Mouse (Mus musculus): ENCODE data around the gene Thra. TPM values are rescaled to one million over a fixed set of nuclear protein-coding genes. Genes with fewer than 3 reads are reported as not detected.

Gene Thra
- total and polyA plus RNA-seq, 3 experiments, result 1.1 to 3.9 (median 3.8) TPM

DNA sequence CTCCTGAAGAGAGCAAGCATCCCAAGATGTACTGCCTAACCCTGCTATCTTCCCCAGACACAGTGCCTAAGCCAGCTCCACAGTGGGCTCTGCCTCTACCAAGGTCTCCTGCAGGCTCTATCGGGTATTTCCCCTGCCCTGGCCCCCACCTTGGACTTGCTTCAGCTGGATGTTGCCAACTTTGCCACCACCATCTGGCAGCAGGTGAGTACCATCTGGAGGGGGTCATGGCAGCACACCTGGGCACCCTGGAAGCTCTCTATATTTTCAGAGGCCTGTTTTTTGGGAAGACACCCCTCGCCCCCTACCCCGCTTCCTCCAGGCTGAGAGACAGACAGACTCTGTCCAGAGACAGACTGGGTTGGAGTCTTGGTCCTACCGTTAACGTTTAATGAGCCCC lies 38.1 kb upstream of the Thra start:
- in situ Hi-C loops (cut with MboI; ENCODE audit: low pct_ligation_motif_present, low pct_unique_long_range_greater_than_20kb, low sequenced_read_pairs), result no loop called here
- peaks cover 32 to 49% of the 10 kb centered on the region in 2 experiments for H3K36me3 ChIP-seq (replicated peaks in 1 of 2; ENCODE audit: control insufficient read depth in 1 of 2, insufficient read depth in 1 of 2, low read length in 1 of 2)
- H3K4me3 ChIP-seq (replicated peaks in 1 of 3; ENCODE audit: low read depth in 2 of 3, low read length in 2 of 3, poor library complexity in 1 of 3), result no peak overlapping the region
- no peaks in the 10 kb centered on the region for H3K9me3 ChIP-seq (replicated peaks; ENCODE audit: low read length)
- H3K9ac ChIP-seq (ENCODE audit: insufficient read depth, low read depth), result no peak overlapping the region
- no peak for DNase-seq (ENCODE audit: extremely low read depth)
- H3K27me3 ChIP-seq (replicated peaks), result no peaks in the 10 kb centered on the region
- dilution Hi-C loops (cut with MboI; ENCODE audit: extremely low pct_ligation_motif_present, extremely low pct_unique_long_range_greater_than_20kb, low sequenced_read_pairs), result no loop called here
- TF ChIP-seq GABPA (IDR thresholded peaks at IDR 0.05; ENCODE audit: insufficient replicate concordance, low read depth, low read length) (no peak), JUN (IDR thresholded peaks at IDR 0.05; ENCODE audit: insufficient read depth, low read depth, low read length) (no peak), MEF2A (IDR thresholded peaks at IDR 0.05; ENCODE audit: borderline replicate concordance, low read depth, low read length) (no peak), ZNF384 (IDR thresholded peaks at IDR 0.05; ENCODE audit: low read depth, low read length) (no peak), NRF1 (IDR thresholded peaks at IDR 0.05; ENCODE audit: low read depth, low read length) (no peak), E2F4 (IDR thresholded peaks at IDR 0.05; ENCODE audit: insufficient replicate concordance, low read depth, low read length) (no peak), ZKSCAN1 (IDR thresholded peaks at IDR 0.05; ENCODE audit: borderline replicate concordance, low read depth, low read length) (no peak), ETS1 (conservative IDR thresholded peaks at IDR 0.05; ENCODE audit: low read depth, low read length) (no peak), POLR2AphosphoS2 (IDR thresholded peaks at IDR 0.05; ENCODE audit: low read depth, low read length) (no peak), SMC3 (IDR thresholded peaks at IDR 0.05; ENCODE audit: low read depth, low read length) (no peak), RAD21 (IDR thresholded peaks at IDR 0.05; ENCODE audit: low read depth, low read length) (no peak), CTCF (conservative IDR thresholded peaks at IDR 0.05 in 1 of 2, IDR thresholded peaks at IDR 0.05 in 1 of 2; ENCODE audit: low read depth in 2 of 2, low read length in 2 of 2) (no peak), HCFC1 (IDR thresholded peaks at IDR 0.05; ENCODE audit: low read depth, low read length) (no peak), CHD2 (IDR thresholded peaks at IDR 0.05; ENCODE audit: low read length) (no peak), USF2 (conservative IDR thresholded peaks at IDR 0.05; ENCODE audit: low read depth, low read length) (no peak), ZC3H11A (IDR thresholded peaks at IDR 0.05; ENCODE audit: low read depth, low read length) (no peak), IRF4 (IDR thresholded peaks at IDR 0.05; ENCODE audit: low read depth, low read length) (no peak)
- no peaks in the 10 kb centered on the region for H3K79me2 ChIP-seq (replicated peaks; ENCODE audit: control insufficient read depth, extremely low read depth, insufficient read depth, poor library complexity, severe bottlenecking)
- no peak overlapping the region for H3K27ac ChIP-seq (ENCODE audit: insufficient read depth, low read depth)
- H3K4me2 ChIP-seq (ENCODE audit: insufficient read depth, low read depth, poor library complexity, severe bottlenecking), result no peak overlapping the region
- H3K4me1 ChIP-seq (ENCODE audit: control insufficient read depth in 1 of 2, insufficient read depth in 2 of 2), result peaks cover 8 to 12% of the 10 kb centered on the region in 2 experiments; a peak in 3 of 4 replicates

DNA sequence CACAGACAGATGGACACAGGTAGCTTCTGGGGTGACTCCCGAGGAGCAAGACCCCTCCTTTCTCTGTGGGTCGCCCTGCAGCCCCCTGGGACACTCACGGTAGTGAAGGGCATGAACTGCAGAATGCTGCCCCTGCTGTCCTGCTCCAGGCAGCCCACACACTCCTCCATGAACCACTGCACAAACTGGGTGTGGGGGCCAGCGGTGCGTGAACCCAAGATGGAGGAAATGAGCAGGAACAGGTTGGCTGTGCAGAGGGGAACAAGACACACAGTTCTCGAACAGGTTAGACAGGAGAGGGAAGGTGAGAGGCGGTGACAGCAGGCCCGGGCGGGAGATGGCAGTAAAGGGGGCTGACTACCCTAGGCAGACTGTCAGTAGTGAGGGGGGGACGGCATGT lies 35.4 kb upstream of the Thra start:
- peaks cover 13 to 23% of the 10 kb centered on the region in 2 experiments for H3K4me1 ChIP-seq (ENCODE audit: control insufficient read depth in 1 of 2, insufficient read depth in 2 of 2)
- dilution Hi-C loops (cut with MboI; ENCODE audit: extremely low pct_ligation_motif_present, extremely low pct_unique_long_range_greater_than_20kb, low sequenced_read_pairs) (no loop called here), in situ Hi-C loops (cut with MboI; ENCODE audit: low pct_ligation_motif_present, low pct_unique_long_range_greater_than_20kb, low sequenced_read_pairs) (no loop called here)
- H3K4me3 ChIP-seq (replicated peaks in 1 of 3; ENCODE audit: low read depth in 2 of 3, low read length in 2 of 3, poor library complexity in 1 of 3), result no peak overlapping the region
- H3K79me2 ChIP-seq (replicated peaks; ENCODE audit: control insufficient read depth, extremely low read depth, insufficient read depth, poor library complexity, severe bottlenecking), result no peaks in the 10 kb centered on the region
- H3K27ac ChIP-seq (ENCODE audit: insufficient read depth, low read depth), result no peak overlapping the region
- no peak overlapping the region for H3K4me2 ChIP-seq (ENCODE audit: insufficient read depth, low read depth, poor library complexity, severe bottlenecking)
- no peaks in the 10 kb centered on the region for H3K27me3 ChIP-seq (replicated peaks)
- DNase-seq (ENCODE audit: extremely low read depth), result no peak
- TF ChIP-seq RCOR1 (conservative IDR thresholded peaks at IDR 0.05; ENCODE audit: low read depth, low read length) (no peak), KAT2A (IDR thresholded peaks at IDR 0.05; ENCODE audit: insufficient replicate concordance, low read length) (no peak)
- peaks cover 59 to 72% of the 10 kb centered on the region in 2 experiments for H3K36me3 ChIP-seq (replicated peaks in 1 of 2; ENCODE audit: control insufficient read depth in 1 of 2, insufficient read depth in 1 of 2, low read length in 1 of 2)
- no peaks in the 10 kb centered on the region for H3K9me3 ChIP-seq (replicated peaks; ENCODE audit: low read length)
- no peak overlapping the region for H3K9ac ChIP-seq (ENCODE audit: insufficient read depth, low read depth)
